Mouse (Mus musculus) subcutaneous adipose tissue, adult 2 months (tissue): Measurements from ENCODE around the gene Slc16a10. TPM values are rescaled to one million over a fixed set of nuclear protein-coding genes. Genes with fewer than 3 reads are reported as not detected.

Source experiments
- polyA plus RNA-seq: library from polyadenylated mRNA; depleted of rRNA; stranded (reverse); fragments of >200 nt; gene quantifications from 2 replicates; pipeline ENCODE4 v1.2.3, GENCODE M21; 2012; ENCODE audit warnings: low replicate concordance; rRNA removed

Slc16a10 gene
- polyA plus RNA-seq = 19.6 and 30.2 TPM in 2 replicates

GRCm38 (mm10) chr10:40141864-40142523 lies at the start of gene Slc16a10:
Gene Slc16a10, minus strand, starts transcription at chr10:40142258.

GRCm38 (mm10) chr10:40024554-40025428 lies 117.3 kb downstream of the Slc16a10 start, which contains the start of gene Mfsd4b1:
Gene Mfsd4b1, minus strand, starts transcription at chr10:40025268.

GRCm38 (mm10) chr10:39986466-39986865 lies 155.6 kb downstream of the Slc16a10 start, which contains the start of gene Mfsd4b5:
Gene Mfsd4b5, minus strand, starts transcription at chr10:39986646.

Other genes starting within 250 kb of the Slc16a10 start
- gene Mfsd4b4, start 243.0 kb downstream of the Slc16a10 start, polyA plus RNA-seq = 5.1 and 6.3 TPM in 2 replicates
- 0.06 and 0.19 TPM in 2 replicates for gene Mfsd4b2, start 215.3 kb downstream of the Slc16a10 start, polyA plus RNA-seq
- gene Mfsd4b3, start 182.1 kb downstream of the Slc16a10 start, polyA plus RNA-seq = 1.8 and 3.5 TPM in 2 replicates
- gene Mfsd4b5, start 155.6 kb downstream of the Slc16a10 start, polyA plus RNA-seq = 0.14 and 0.23 TPM in 2 replicates
- gene Mfsd4b1, start 117.0 kb downstream of the Slc16a10 start, polyA plus RNA-seq = 0.73 and 1.8 TPM in 2 replicates
- gene Rpf2, start 104.8 kb upstream of the Slc16a10 start, polyA plus RNA-seq = 3.8 and 5.6 TPM in 2 replicates
- gene Gtf3c6, start 115.8 kb upstream of the Slc16a10 start, polyA plus RNA-seq = 10.3 and 11.4 TPM in 2 replicates
- gene Amd1, start 159.9 kb upstream of the Slc16a10 start, polyA plus RNA-seq = 9.4 and 21.1 TPM in 2 replicates
- gene Cdk19, start 197.3 kb upstream of the Slc16a10 start, polyA plus RNA-seq = 6.7 and 9.7 TPM in 2 replicates